Mouse (Mus musculus) limb, embryonic 10.5 days (tissue): Measurements from ENCODE around the gene Olfr678. TPM values are rescaled to one million over a fixed set of nuclear protein-coding genes. Genes with fewer than 3 reads are reported as not detected.
"Not testable (repeated sequence)": the region's sequence is repeated elsewhere in the genome, so short reads cannot be mapped to it uniquely, and the experiment has no call there.

Source experiments
- DNase-seq: peaks from one replicate; pipeline ENCODE4 v3.0.0-alpha.2; 2017; ENCODE audit warnings: low spot score
- H3K27ac ChIP-seq: fragments of 300-500 bp; sonication (generic); 2 replicates; pipeline ENCODE4 v1.5.1; 2016; ENCODE audit warnings: mild to moderate bottlenecking
- H3K27me3 ChIP-seq: fragments of 300-500 bp; sonication (generic); 2 replicates; pipeline ENCODE4 v1.6.1; 2016; ENCODE audit warnings: low read depth, mild to moderate bottlenecking; ENCODE audit not compliant: poor library complexity, severe bottlenecking
- H3K36me3 ChIP-seq: fragments of 300-500 bp; sonication (generic); 2 replicates; pipeline ENCODE4 v1.6.1; 2016; ENCODE audit warnings: mild to moderate bottlenecking, moderate library complexity
- H3K4me1 ChIP-seq: fragments of 300-500 bp; sonication (generic); 2 replicates; pipeline ENCODE4 v1.6.1; 2016
- H3K4me3 ChIP-seq: fragments of 300-500 bp; sonication (generic); 2 replicates; pipeline ENCODE4 v1.5.1; 2016; ENCODE audit warnings: mild to moderate bottlenecking, moderate library complexity
- H3K9me3 ChIP-seq: fragments of 300-500 bp; sonication (generic); replicated peaks from 2 replicates; pipeline ENCODE4 v1.6.1; 2016; ENCODE audit warnings: mild to moderate bottlenecking
- WGBS: fragments of 180-500 bp; shearing (Covaris S2); methylation state at CpG from one replicate; pipeline ENCODE4 v1.1.7; 2016; 5-methylcytosine and 5-hydroxymethylcytosine counted together
- polyA plus RNA-seq: library from polyadenylated mRNA; unstranded; fragments of >200 nt; fragmentation: Nextera tagmentation; extraction: Ambion mirVana; gene quantifications from 2 replicates; pipeline ENCODE4 v1.2.1, GENCODE M21; 2016

Gene Olfr678
- polyA plus RNA-seq, result not detected in 2 replicates

DNA sequence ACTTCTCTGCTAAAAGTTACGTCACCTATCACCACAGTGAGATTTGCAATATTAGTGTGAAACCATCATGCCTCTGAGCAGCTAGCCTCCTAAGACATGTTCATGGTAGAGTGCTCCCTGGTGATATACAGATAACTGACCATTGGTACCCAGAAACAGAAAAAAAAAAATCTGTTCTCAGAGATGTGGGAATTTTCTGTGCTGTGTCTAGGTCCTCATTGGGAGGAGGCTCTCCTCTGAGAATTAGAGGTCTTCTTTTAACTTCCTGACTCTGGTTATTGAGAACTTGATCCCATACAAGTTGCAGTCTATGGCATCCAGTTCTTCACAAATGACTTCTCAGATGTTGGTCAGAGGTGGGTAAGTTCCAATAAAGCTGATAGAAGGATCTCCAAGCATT, at the start of gene Olfr678:
Gene Olfr678 (plus strand): TSS at position 301 of the 400 bp plus-strand sequence.
- Histone ChIP-seq H3K4me3 (no peak within 1 kb of the TSS), H3K27me3 (no peaks in the 10 kb centered on the region), H3K4me1 (no peaks in the 10 kb centered on the region), H3K9me3 (no peaks in the 10 kb centered on the region), H3K36me3 (no peaks in the 10 kb centered on the region), H3K27ac (no peak within 1 kb of the TSS)
- WGBS, result 92% methylated on average over 1 of the region's 1 CpGs
- no peak for DNase-seq

DNA sequence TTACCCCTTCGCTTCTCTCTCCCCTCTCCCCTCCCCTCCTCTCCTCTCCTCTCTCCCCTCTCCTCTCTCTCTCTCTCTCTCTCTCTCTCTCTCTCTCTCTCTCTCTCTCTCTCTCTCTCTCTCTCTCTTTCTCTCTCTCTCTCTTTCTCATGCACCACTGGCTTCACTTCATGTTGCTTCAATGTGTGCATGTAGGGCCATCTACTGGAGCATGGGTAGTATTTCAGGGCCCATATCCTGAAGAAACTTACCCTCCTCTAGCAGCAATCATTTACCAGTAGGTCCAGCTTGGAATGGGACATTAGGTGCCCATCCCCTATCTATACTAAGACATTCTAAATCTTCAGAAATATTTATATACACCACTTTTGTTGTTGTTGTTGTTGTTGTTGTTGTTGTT, 41.7 kb upstream of the Olfr678 start:
- H3K4me3 ChIP-seq, result no peak overlapping the region
- no peaks in the 10 kb centered on the region for H3K4me1 ChIP-seq
- no peaks in the 10 kb centered on the region for H3K27me3 ChIP-seq
- DNase-seq, result no peak
- H3K36me3 ChIP-seq, result no peaks in the 10 kb centered on the region
- no peaks in the 10 kb centered on the region for H3K9me3 ChIP-seq
- 80% methylated on average over 1 of the region's 1 CpGs for WGBS
- H3K27ac ChIP-seq, result no peak overlapping the region

DNA sequence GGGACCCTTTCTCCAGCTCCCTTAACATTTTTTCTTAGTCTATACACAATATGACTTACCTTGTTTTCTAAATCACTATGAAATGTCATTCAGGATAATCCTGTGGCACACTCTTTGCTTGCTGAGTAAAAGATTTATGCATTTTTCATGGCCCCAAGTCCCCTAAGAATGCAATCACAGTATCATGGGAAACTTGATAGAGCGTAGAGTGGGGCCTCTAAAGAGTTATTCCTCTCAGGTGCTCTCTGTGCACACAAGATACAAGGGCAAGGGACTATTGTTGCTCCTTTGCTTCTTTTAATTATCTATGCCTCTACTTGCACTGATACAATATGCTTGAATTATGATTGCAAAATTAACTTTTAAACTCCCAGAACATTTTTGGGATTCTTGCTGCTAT, 35.9 kb upstream of the Olfr678 start, which contains the start of gene Olfr675:
Gene Olfr675 (minus strand): TSS at position 101 of the 400 bp plus-strand sequence.
- H3K4me1 ChIP-seq, result no peaks in the 10 kb centered on the region
- H3K36me3 ChIP-seq, result no peaks in the 10 kb centered on the region
- no peak within 1 kb of the TSS for H3K4me3 ChIP-seq
- no peak within 1 kb of the TSS for H3K27ac ChIP-seq
- 81% methylated on average over 1 of the region's 1 CpGs for WGBS
- no peak for DNase-seq
- no peaks in the 10 kb centered on the region for H3K27me3 ChIP-seq
- H3K9me3 ChIP-seq, result no peaks in the 10 kb centered on the region

DNA sequence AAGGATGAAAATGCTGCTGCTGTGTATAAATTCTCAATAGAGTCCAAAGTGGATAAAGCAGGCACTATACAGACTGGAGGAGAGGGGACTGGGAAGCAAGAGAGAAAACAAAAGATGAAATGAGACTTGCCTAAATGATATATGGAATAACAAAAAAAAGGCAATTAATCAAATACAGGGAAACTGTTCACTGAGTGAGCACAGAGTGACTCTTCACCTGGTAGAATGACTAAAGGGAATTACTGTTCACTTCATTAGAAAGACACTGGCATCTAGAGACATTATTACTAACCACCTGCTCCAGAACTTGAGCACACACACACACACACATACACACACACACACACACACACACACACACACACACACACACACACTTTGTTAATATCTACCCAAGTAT, 31.9 kb upstream of the Olfr678 start, which contains the start of gene Olfr676:
Gene Olfr676 (plus strand): TSS at position 301 of the 400 bp plus-strand sequence.
- H3K36me3 ChIP-seq, result no peaks in the 10 kb centered on the region
- no peak within 1 kb of the TSS for H3K4me3 ChIP-seq
- no peaks in the 10 kb centered on the region for H3K27me3 ChIP-seq
- no peak within 1 kb of the TSS for H3K27ac ChIP-seq
- no peaks in the 10 kb centered on the region for H3K4me1 ChIP-seq
- H3K9me3 ChIP-seq, result no peaks in the 10 kb centered on the region
- DNase-seq, result no peak

- 63% methylated on average over 5 of the region's 5 CpGs for WGBS
- H3K36me3 ChIP-seq, DNase-seq, H3K4me3 ChIP-seq, H3K27ac ChIP-seq, H3K4me1 ChIP-seq, H3K9me3 ChIP-seq, H3K27me3 ChIP-seq: not testable (repeated sequence)
These were observed 30.4 kb upstream of the Olfr678 start for GRCm38 (mm10) chr7:105033836-105034235.

- H3K27ac ChIP-seq, result no peak overlapping the region
- no peak for DNase-seq
- H3K4me3 ChIP-seq, result no peak overlapping the region
- H3K27me3 ChIP-seq, result no peaks in the 10 kb centered on the region
- no peaks in the 10 kb centered on the region for H3K36me3 ChIP-seq
- no peaks in the 10 kb centered on the region for H3K9me3 ChIP-seq
- no peaks in the 10 kb centered on the region for H3K4me1 ChIP-seq
These were observed 5.3 kb upstream of the Olfr678 start for GRCm38 (mm10) chr7:105058951-105059350.

DNA sequence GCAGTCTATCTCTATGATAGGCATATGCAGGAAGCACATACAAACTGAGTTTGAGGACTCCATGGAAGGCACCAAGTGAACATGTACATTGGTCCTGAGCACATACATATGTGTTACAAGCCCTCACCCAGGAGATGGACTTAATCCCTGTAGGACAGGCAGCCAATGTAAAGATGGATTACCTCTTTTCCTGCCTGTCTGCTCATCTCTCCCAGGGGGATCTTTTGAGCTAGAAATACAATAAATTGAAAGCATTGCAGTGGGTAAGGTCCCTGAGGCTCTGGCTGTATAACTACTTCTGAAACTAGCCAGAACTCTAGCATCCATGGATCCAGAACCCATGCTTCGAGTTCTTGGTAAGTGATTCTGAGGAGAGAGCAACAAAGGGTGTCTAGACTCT, 16.6 kb downstream of the Olfr678 start, which contains the start of gene Olfr679:
Gene Olfr679 (plus strand): TSS at position 301 of the 400 bp plus-strand sequence.
- no peaks in the 10 kb centered on the region for H3K9me3 ChIP-seq
- no peaks in the 10 kb centered on the region for H3K27me3 ChIP-seq
- WGBS, result 67% methylated on average over 1 of the region's 1 CpGs
- no peak for DNase-seq
- H3K36me3 ChIP-seq, result no peaks in the 10 kb centered on the region
- H3K27ac ChIP-seq, result no peak within 1 kb of the TSS
- H3K4me3 ChIP-seq, result no peak within 1 kb of the TSS
- H3K4me1 ChIP-seq, result no peaks in the 10 kb centered on the region

- not testable (repeated sequence) for H3K27me3 ChIP-seq, H3K36me3 ChIP-seq, DNase-seq, H3K4me1 ChIP-seq, H3K4me3 ChIP-seq, H3K27ac ChIP-seq, H3K9me3 ChIP-seq
These were observed 28.4 kb downstream of the Olfr678 start, which contains the start of gene Olfr680-ps1 for GRCm38 (mm10) chr7:105092717-105093116. TSS of gene Olfr680-ps1 (minus strand) at chr7:105092817.

- no peak within 1 kb of the TSS for H3K4me3 ChIP-seq
- H3K4me1 ChIP-seq, result no peaks in the 10 kb centered on the region
- H3K27me3 ChIP-seq, result no peaks in the 10 kb centered on the region
- H3K27ac ChIP-seq, result no peak within 1 kb of the TSS
- no peaks in the 10 kb centered on the region for H3K36me3 ChIP-seq
- DNase-seq, result no peak
- no peaks in the 10 kb centered on the region for H3K9me3 ChIP-seq
These were observed 52.3 kb downstream of the Olfr678 start, which contains the start of gene Olfr681 for GRCm38 (mm10) chr7:105116536-105116935. TSS of gene Olfr681 (plus strand) at chr7:105116836.

Other genes starting within 250 kb of the Olfr678 start
- not detected in 2 replicates for gene Usp17lb, start 221.9 kb upstream of the Olfr678 start, polyA plus RNA-seq
- not detected in 2 replicates for gene Usp17la, start 207.5 kb upstream of the Olfr678 start, polyA plus RNA-seq
- not detected in 2 replicates for gene Olfr665, start 186.4 kb upstream of the Olfr678 start, polyA plus RNA-seq
- gene Olfr666, start 168.5 kb upstream of the Olfr678 start, polyA plus RNA-seq, result not detected in 2 replicates
- gene Olfr667, start 143.0 kb upstream of the Olfr678 start, polyA plus RNA-seq, result not detected in 2 replicates
- gene Olfr668, start 136.4 kb upstream of the Olfr678 start, polyA plus RNA-seq, result not detected in 2 replicates
- not detected in 2 replicates for gene Olfr669, start 130.2 kb upstream of the Olfr678 start, polyA plus RNA-seq
- gene Olfr670, start 101.9 kb upstream of the Olfr678 start, polyA plus RNA-seq, result not detected in 2 replicates
- not detected in 2 replicates for gene Olfr671, start 85.3 kb upstream of the Olfr678 start, polyA plus RNA-seq
- gene Olfr672, start 62.4 kb upstream of the Olfr678 start, polyA plus RNA-seq, result not detected in 2 replicates
- not detected in 2 replicates for gene Olfr675, start 36.0 kb upstream of the Olfr678 start, polyA plus RNA-seq
- not detected in 2 replicates for gene Olfr676, start 31.8 kb upstream of the Olfr678 start, polyA plus RNA-seq
- not detected in 2 replicates for gene Olfr677, start 13.1 kb upstream of the Olfr678 start, polyA plus RNA-seq
- gene Olfr679, start 16.7 kb downstream of the Olfr678 start, polyA plus RNA-seq, result not detected in 2 replicates
- not detected in 2 replicates for gene Olfr680-ps1, start 28.3 kb downstream of the Olfr678 start, polyA plus RNA-seq
- not detected in 2 replicates for gene Olfr681, start 52.4 kb downstream of the Olfr678 start, polyA plus RNA-seq
- not detected in 2 replicates for gene Olfr683, start 82.5 kb downstream of the Olfr678 start, polyA plus RNA-seq
- not detected in 2 replicates for gene Olfr684, start 99.2 kb downstream of the Olfr678 start, polyA plus RNA-seq
- gene Olfr685, start 121.5 kb downstream of the Olfr678 start, polyA plus RNA-seq, result not detected in 2 replicates
- not detected in 2 replicates for gene Olfr686, start 143.0 kb downstream of the Olfr678 start, polyA plus RNA-seq
- not detected in 2 replicates for gene Olfr688, start 223.6 kb downstream of the Olfr678 start, polyA plus RNA-seq
- gene Olfr689, start 246.7 kb downstream of the Olfr678 start, polyA plus RNA-seq, result not detected in 2 replicates